Mouse (Mus musculus): ENCODE measurements around the gene Efcab7.

Efcab7 gene

GRCm38 (mm10) chr4:99829094-99830073 lies at the start of gene Efcab7:
Gene Efcab7 (plus strand): TSS chr4:99829198.
- peak; percentile 89 for DNase-seq (ENCODE audit: low spot score)

- DNase-seq (ENCODE audit: low spot score) = peak; percentile 37
Observed at GRCm38 (mm10) chr4:99792365-99792764, 36.6 kb upstream of the Efcab7 start.

GRCm38 (mm10) chr4:99816697-99817460 lies 12.1 kb upstream of the Efcab7 start:
- no peak for DNase-seq (ENCODE audit: low spot score)

- DNase-seq (ENCODE audit: low spot score) = no peak
Observed at GRCm38 (mm10) chr4:99828337-99828736, 661 bp upstream of the Efcab7 start.

GRCm38 (mm10) chr4:99828739-99829093 lies 282 bp upstream of the Efcab7 start:
- DNase-seq (ENCODE audit: low spot score) = no peak

GRCm38 (mm10) chr4:99881882-99882281 lies 52.9 kb downstream of the Efcab7 start:
- no peak for DNase-seq (ENCODE audit: low spot score)

- DNase-seq (ENCODE audit: low spot score) = no peak
Observed at GRCm38 (mm10) chr4:99882405-99882804, 53.4 kb downstream of the Efcab7 start.

- peak; percentile 43 for DNase-seq (ENCODE audit: low spot score)
Observed at GRCm38 (mm10) chr4:99913894-99914451, 85.0 kb downstream of the Efcab7 start.

- DNase-seq (ENCODE audit: low spot score) = no peak
Observed at GRCm38 (mm10) chr4:99926380-99926779, 97.4 kb downstream of the Efcab7 start.

- DNase-seq (ENCODE audit: low spot score) = peak; percentile 21
Observed at GRCm38 (mm10) chr4:99928521-99928920, 99.5 kb downstream of the Efcab7 start.

- DNase-seq (ENCODE audit: low spot score) = peak; percentile 91
Observed at GRCm38 (mm10) chr4:99929149-99929612, 100.2 kb downstream of the Efcab7 start, which contains the start of gene Pgm1. Gene Pgm1 (plus strand): TSS chr4:99929414.

GRCm38 (mm10) chr4:99929613-99930517 lies 100.9 kb downstream of the Efcab7 start, which contains the start of gene Itgb3bp:
Gene Itgb3bp (minus strand): TSS chr4:99929813.
- DNase-seq (ENCODE audit: low spot score) = peak; percentile 89

GRCm38 (mm10) chr4:99930518-99931239 lies 101.7 kb downstream of the Efcab7 start:
- no peak for DNase-seq (ENCODE audit: low spot score)

GRCm38 (mm10) chr4:99931240-99931580 lies 102.2 kb downstream of the Efcab7 start:
- no peak for DNase-seq (ENCODE audit: low spot score)

GRCm38 (mm10) chr4:99931807-99932206 lies 102.8 kb downstream of the Efcab7 start:
- DNase-seq (ENCODE audit: low spot score) = no peak

- DNase-seq (ENCODE audit: low spot score) = no peak
Observed at GRCm38 (mm10) chr4:99934859-99935258, 105.9 kb downstream of the Efcab7 start.

GRCm38 (mm10) chr4:99936278-99936677 lies 107.3 kb downstream of the Efcab7 start:
- no peak for DNase-seq (ENCODE audit: low spot score)

GRCm38 (mm10) chr4:99939711-99940505 lies 110.9 kb downstream of the Efcab7 start:
- no peak for DNase-seq (ENCODE audit: low spot score)

- DNase-seq (ENCODE audit: low spot score) = no peak
Observed at GRCm38 (mm10) chr4:99941655-99942414, 112.8 kb downstream of the Efcab7 start.

All from embryo, embryonic 10 days (tissue).